Mouse (Mus musculus) erythroblast, embryonic 14.5 days (primary cell): ENCODE data around the gene G6pc3. TPM values are rescaled to one million over a fixed set of nuclear protein-coding genes. Genes with fewer than 3 reads are reported as not detected.

Experiments used
- H3K27me3 ChIP-seq: 2 replicates; pipeline ENCODE4 v1.6.1; 2012; ENCODE audit warnings: inconsistent platforms; ENCODE audit not compliant: control insufficient read depth
- H3K36me3 ChIP-seq: 2 replicates; pipeline ENCODE4 v1.6.1; 2012; ENCODE audit warnings: mild to moderate bottlenecking, inconsistent platforms; ENCODE audit not compliant: control insufficient read depth
- H3K4me1 ChIP-seq: 2 replicates; pipeline ENCODE4 v1.6.1; 2012; ENCODE audit warnings: inconsistent platforms; ENCODE audit not compliant: control insufficient read depth
- H3K4me3 ChIP-seq: replicated peaks from 2 replicates; pipeline ENCODE3; 2012; ENCODE audit warnings: moderate library complexity, mild to moderate bottlenecking, inconsistent platforms
- H3K9me3 ChIP-seq: 2 replicates; pipeline ENCODE4 v1.6.1; 2012; ENCODE audit warnings: low read length, inconsistent platforms, mixed read lengths; ENCODE audit not compliant: control insufficient read depth
- GATA1 ChIP-seq: IDR thresholded peaks from 2 replicates; pipeline ENCODE4 v1.6.1; 2012; ENCODE audit warnings: low read length, inconsistent platforms, mixed read lengths
- TAL1 ChIP-seq: IDR thresholded peaks from 3 replicates; pipeline ENCODE4 v1.6.1; 2012; ENCODE audit warnings: low read length, inconsistent platforms, mixed read lengths
- polyA plus RNA-seq: library from polyadenylated mRNA; stranded (reverse); fragments of >175 nt; gene quantifications from 2 replicates; pipeline ENCODE4 v1.2.3, GENCODE M21; 2012

G6pc3 gene
- 0.30 and 0.50 TPM in 2 replicates for polyA plus RNA-seq

DNA sequence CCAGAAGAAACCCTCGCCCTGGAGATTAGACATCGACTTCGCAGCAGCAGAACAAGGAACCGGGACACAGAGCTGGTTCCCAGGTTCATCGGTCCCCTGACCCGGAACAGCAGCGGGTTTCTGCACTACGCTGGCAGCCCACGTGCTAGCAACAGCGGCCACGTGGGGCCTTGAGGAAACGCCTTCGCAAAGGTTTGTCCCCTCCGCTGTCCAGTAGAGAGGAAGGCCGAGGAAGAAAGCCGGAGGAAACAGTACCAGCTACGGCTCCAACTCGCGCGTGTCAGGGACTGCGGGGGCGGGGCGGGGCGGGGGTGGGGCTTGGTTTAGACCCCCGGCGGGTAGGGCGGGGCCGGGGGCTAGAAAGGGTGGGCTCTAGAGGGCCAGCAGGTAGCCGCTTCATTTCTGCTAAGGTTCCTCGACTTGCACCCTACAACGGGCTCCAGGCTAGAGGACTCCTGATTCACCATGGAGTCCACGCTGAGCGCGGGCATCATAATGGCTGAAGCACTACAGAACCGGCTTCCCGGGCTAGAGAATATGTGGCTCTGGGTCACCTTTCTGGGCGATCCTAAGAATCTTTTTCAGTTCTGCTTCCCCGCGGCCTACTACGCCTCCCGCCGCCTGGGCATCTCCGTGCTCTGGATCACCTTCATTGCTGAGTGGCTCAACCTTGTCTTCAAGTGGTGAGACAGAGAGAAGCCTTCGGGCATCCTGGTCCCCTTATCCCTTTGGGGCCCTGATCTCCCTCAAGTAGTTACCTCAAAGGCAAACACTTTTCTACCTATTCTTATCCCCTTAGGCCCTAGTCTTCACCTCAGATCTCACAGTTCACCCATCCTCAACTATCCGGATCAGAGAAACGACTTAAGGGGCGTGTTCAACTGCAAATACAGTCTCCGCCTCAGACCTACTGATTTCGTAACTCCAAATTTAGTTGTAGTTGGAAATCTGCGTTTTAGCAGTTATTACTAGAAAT is at the start of gene G6pc3:
TSS of gene G6pc3 (plus strand) at position 160 of the 976 bp plus-strand sequence.
- peaks cover 38% of the 10 kb centered on the region for H3K4me1 ChIP-seq
- H3K36me3 ChIP-seq, result peaks cover 8% of the 10 kb centered on the region
- H3K9me3 ChIP-seq, result no peaks in the 10 kb centered on the region
- peak within 1 kb of the TSS; percentile 66 for H3K4me3 ChIP-seq
- H3K27me3 ChIP-seq, result no peaks in the 10 kb centered on the region
- TF ChIP-seq GATA1 (no peak), TAL1 (no peak)

GRCm38 (mm10) chr11:102140508-102140907 is 48.9 kb upstream of the G6pc3 start:
- Histone ChIP-seq H3K27me3 (peaks cover 40% of the 10 kb centered on the region), H3K9me3 (no peaks in the 10 kb centered on the region; the same call in 1 of the 2 replicates), H3K4me1 (peaks cover 13% of the 10 kb centered on the region), H3K4me3 (no peak overlapping the region), H3K36me3 (no peaks in the 10 kb centered on the region)
- TF ChIP-seq GATA1 (no peak), TAL1 (no peak)

DNA sequence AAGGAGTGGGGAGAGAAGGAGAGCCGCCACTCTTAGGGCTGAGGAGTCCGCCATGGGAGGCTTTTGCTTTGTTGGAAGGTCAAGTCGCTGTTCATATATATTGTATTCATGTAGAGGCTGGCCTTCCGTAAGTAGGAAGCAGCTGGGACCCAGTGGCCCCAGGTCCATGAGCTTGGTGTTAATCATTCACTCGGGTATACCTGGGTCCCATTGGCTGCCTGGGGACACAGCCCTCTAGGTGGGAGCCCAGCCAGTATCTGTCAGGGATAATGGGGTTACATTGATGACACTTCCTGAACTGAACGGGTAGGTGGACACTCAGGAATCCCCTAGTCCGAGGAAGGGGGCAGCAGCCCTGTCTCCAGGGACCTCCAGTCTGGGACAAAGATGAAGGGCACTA is 47.1 kb upstream of the G6pc3 start:
- Histone ChIP-seq H3K4me1 (peaks cover 31% of the 10 kb centered on the region), H3K27me3 (peaks cover 53% of the 10 kb centered on the region), H3K36me3 (no peaks in the 10 kb centered on the region), H3K4me3 (no peak overlapping the region), H3K9me3 (no peaks in the 10 kb centered on the region; the same call in 1 of the 2 replicates)
- TF ChIP-seq TAL1 (no peak), GATA1 (no peak)

DNA sequence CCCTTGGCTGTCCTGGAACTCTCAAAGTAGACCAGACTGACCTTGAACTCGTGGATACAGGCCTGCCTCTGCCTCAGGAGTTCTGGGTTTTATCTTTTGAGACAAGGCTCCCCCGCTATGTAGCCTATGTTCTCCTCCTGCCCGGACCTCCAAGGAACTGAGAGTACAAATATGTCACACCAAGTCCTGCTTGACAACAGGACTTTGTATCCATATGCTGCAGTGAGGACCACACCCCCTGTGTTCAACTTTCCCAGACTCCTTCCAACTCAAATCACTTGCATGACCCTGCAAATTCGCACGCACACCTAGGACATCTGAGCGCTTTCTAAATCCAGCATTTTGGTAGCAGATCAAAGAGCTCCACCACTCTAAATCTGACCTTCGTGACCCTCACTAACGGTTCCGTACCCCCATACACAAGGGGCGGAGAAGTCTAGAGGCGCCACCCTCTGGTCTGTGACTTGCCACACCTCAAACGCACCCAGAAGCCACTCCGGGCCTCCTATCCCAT is 44.4 kb upstream of the G6pc3 start:
- TF ChIP-seq GATA1, result no peak
- Histone ChIP-seq H3K4me1 (peaks cover 26% of the 10 kb centered on the region), H3K27me3 (peaks cover 64% of the 10 kb centered on the region), H3K36me3 (peaks cover 14% of the 10 kb centered on the region), H3K9me3 (no peaks in the 10 kb centered on the region; the same call in 1 of the 2 replicates), H3K4me3 (peak overlapping the region; percentile 66)

DNA sequence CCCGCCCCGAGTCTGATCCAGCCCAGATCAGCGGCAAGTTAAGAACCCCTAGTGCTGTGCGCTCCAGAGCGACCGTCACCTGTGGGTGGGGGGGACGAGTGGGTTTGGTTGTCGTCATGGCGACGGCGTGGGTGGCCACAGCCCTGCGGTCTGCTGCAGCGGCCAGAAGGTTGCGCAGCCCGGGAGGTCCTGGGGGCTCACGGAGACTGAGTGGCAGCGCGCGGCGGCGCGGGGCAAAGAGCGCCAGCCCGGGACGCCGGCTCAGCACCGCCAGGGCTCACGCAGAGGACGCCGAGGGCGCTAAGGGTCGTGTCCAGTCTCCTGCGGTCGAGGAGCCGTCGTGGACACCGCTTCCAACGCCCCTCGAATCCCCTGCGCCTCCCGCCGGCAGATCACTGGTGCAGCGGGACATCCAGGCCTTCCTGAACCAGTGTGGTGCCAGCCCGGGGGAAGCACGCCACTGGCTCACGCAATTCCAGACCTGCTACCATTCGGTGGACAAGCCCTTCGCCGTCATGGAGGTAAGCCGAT is 43.9 kb upstream of the G6pc3 start, which contains the start of gene Nags:
TSS of gene Nags (plus strand) at position 43 of the 531 bp plus-strand sequence.
- peak within 1 kb of the TSS; percentile 66 for H3K4me3 ChIP-seq
- peaks cover 64% of the 10 kb centered on the region for H3K27me3 ChIP-seq
- peaks cover 26% of the 10 kb centered on the region for H3K4me1 ChIP-seq
- TF ChIP-seq TAL1, result no peak
- no peak for TF ChIP-seq GATA1
- no peaks in the 10 kb centered on the region; the same call in 1 of the 2 replicates for H3K9me3 ChIP-seq
- peaks cover 14% of the 10 kb centered on the region for H3K36me3 ChIP-seq

DNA sequence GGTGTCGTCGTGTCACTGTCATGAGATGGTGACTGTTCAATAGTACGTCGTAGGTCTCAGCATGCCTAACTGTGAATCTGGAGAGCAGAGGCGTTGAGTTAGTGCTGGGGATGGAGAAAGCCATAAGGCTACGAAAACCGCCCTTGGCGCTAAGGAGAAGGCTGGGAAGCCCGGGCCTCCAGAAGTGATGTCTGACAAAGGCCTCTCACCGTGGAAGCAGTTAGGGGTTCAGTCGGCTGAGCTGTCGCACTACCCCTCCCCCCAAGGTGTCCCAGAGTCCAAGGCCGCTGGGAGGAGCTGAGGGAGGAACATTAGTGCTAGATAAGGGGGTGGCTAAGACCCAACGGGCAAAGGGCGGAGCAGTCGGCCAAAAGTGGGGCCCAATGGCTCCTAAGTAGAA is 43.4 kb upstream of the G6pc3 start:
- Histone ChIP-seq H3K9me3 (no peaks in the 10 kb centered on the region; the same call in 1 of the 2 replicates), H3K4me3 (peak overlapping the region; percentile 66), H3K27me3 (peaks cover 64% of the 10 kb centered on the region), H3K36me3 (peaks cover 17% of the 10 kb centered on the region), H3K4me1 (peaks cover 26% of the 10 kb centered on the region)
- TF ChIP-seq GATA1 (no peak), TAL1 (no peak)

- H3K27me3 ChIP-seq, result peaks cover 64% of the 10 kb centered on the region
- H3K4me3 ChIP-seq, result peak overlapping the region; percentile 66
Measured at GRCm38 (mm10) chr11:102146531-102146930, 42.9 kb upstream of the G6pc3 start.

DNA sequence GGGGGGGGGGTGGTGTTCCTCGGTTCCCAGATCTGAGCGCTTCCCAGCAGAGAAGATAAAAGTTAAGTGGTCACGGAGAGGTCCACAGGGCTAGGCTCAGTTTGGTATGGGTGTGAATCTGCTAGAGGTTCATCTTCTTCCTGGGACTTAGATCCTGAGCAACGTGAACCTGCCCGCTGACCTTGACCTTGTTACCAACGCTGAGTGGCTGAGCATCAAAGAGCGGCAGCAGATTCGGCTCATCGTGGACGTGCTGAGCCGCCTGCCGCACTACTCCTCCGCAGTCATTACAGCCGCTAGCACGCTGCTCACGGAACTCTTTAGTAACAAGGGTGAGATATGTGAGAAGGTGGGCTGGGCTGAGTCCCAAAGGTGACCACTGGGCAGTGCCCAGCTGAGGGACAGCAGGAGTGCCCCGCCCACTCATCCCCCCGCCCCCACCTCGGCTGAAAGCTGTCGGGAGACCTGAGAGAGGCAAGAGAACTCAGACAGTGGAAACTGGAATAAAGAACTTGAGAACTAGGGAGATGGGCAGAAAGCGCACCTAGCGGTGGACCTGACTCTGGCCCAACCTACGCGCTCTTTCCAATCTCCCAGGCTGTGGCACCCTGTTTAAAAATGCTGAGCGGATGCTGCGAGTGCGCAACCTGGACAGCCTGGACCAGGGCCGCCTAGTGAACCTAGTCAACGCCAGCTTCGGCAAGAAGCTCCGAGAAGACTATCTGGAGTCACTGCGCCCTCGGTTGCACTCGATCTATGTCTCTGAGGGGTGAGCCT is 42.0 kb upstream of the G6pc3 start:
- H3K4me3 ChIP-seq, result peak overlapping the region; percentile 66
- TF ChIP-seq TAL1, result no peak
- TF ChIP-seq GATA1, result no peak
- peaks cover 63% of the 10 kb centered on the region for H3K27me3 ChIP-seq
- peaks cover 26% of the 10 kb centered on the region for H3K4me1 ChIP-seq
- H3K36me3 ChIP-seq, result peaks cover 22% of the 10 kb centered on the region
- no peaks in the 10 kb centered on the region; the same call in 1 of the 2 replicates for H3K9me3 ChIP-seq

More at GRCm38 (mm10) chr11:102146531-102146930, 42.9 kb upstream of the G6pc3 start:
- H3K36me3 ChIP-seq, result peaks cover 19% of the 10 kb centered on the region
- H3K4me1 ChIP-seq, result peaks cover 26% of the 10 kb centered on the region
- no peaks in the 10 kb centered on the region; the same call in 1 of the 2 replicates for H3K9me3 ChIP-seq
- TF ChIP-seq GATA1 (no peak), TAL1 (no peak)
